Mouse (Mus musculus): ENCODE data around the gene Gcnt2.
"Not testable (repeated sequence)": the region's sequence is repeated elsewhere in the genome, so short reads cannot be mapped to it uniquely, and the experiment has no call there.

The Gcnt2 gene

DNA sequence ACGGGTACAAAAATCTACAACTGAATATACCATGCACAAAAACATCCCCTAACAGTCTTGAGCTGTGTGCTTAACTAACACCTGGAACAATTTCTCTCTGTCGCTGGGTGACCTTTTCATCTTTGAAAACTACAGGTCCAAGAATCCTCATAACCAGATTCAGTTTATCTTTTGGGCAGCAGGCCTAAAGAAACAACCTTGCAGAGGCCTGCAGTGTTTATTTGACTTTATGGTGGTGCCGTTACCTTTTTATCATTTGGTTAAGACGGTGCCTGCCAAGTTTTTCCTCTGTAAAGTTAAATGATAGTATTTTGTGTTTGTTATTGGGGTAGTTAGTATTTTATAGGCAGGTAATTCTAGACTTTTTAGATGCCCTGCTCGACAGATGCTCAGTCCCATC is 15.9 kb downstream of the Gcnt2 start:
- DNase-seq: no peak

DNA sequence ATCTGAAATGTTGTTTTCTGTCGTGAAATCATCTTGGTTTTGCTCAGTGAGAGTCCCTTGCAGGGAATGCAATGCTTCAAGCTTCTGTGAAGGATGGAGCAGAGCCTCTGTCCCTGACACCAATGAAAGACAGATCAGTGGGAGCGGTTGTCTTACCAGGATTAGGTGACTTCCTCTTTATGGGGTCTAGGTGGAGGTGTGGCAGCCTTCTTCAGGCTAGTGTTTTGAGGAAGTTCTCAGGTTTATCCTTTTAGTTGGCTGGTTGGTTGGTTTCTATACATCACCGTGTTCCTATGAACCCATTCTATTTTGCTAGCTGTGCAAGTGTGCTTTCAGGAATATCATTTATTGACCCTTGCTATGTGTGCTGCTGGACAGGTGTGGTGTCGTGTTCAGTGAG is 18.0 kb downstream of the Gcnt2 start:
- DNase-seq: no peak

DNA sequence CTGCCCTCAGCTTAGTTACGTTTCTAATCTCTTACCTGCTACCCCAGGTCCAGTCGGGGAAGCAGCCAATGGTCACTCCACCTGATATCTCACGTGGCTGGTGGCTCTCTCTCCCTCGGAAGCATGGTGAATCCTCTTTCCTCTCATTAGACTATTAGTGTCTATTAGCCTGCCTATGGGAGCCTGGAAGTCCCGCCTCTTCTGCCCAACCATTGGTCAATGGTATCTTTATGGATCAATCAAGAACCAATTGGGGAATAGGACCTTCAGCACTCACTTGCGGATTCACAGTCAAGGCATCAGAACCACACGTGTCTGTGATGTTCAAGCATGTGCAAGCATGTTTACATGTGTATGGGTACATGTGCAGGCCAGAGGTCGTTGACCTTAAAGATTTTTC is 21.0 kb downstream of the Gcnt2 start:
- DNase-seq: no peak

DNA sequence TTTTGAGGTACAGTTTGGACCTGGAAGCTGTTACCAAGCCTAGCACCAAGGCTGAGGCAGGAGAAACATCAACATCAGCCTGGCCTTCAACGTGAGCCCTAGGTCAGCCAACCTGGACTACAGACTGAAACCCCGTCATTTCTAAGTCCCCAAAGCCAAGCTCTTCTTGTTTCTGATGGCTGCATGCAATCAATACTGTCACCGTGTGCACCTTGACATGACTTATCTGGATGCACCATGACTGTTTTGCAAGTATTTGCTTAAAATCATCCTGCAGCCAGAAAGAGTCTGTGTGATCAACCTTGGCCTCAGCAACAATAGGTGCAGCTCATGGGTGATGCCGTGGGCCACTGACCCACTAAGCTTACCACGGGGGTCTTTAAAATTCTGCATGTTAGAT is 23.1 kb downstream of the Gcnt2 start:
- DNase-seq: no peak

DNA sequence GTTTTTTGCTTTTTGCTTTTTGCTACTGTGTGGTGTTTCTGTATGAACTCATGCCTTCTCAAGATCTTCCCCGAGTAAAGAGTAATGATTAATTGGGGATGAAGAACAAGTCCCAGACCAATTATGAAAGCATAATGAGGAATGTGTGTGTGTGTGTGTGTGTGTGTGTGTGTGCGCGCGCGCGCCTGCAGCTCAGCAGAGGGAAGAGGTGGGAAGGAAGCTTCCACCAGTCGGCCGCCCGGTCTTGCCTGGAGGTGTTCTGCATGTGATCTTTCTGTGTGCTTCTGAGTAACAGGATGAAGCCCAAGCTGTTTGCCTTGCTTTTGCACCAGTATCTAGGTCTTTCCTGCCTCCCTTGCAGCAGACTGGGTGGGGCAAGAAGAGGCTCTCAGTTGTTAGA is 24.3 kb downstream of the Gcnt2 start:
- no peak for DNase-seq

DNA sequence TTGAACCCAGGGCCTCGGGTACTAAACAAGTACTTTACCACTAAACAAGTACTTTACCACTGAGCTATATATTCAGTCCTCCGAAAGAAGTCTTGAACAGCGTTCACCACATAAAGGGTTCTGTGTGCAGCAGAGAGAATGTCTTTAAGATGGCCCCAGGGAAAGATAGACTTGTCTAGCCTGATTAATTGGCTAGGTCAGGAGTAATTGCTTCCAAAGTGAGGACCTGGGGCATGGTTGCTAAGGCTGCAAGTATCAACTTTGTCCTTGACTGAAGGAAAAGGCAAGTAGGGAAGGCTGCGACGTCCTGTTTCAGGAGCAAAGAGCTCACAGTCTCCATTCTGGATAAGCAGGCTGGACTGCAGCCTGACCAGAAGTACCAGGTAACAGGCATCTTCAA is 25.3 kb downstream of the Gcnt2 start:
- DNase-seq: no peak

DNA sequence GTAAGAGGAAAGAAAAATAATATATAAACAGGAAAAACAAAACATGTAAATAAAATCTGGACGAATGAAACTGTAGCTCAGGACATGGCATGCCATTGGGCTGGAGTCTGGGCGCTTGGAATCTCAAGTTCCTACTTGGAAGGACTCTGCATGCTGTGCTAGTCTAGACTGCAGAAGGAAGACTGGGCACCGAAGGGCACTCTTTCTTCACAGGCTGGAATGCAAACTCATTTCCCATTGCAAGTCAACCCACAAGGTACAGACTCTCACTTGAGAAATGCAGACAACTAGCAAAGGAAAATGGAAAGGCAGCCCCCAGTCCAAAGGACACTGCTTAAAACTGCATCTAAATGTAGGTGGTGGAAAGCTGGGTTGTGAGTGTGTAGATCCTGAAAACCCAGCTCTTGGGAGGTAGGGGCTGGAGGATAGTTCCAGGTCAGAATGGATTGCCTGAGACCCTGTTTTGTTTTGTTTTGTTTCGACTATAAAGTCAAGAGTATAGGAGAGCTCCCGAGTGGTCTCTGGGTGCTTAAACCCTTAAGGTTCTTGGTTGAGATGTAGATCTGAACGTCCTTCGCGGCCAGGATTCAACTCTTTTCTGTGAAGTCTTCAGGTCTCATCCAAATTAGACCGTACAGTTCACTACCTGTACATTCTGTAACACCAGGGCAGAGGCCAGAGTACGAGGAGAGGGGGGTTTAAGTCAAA is 26.5 kb downstream of the Gcnt2 start:
- DNase-seq: no peak

DNA sequence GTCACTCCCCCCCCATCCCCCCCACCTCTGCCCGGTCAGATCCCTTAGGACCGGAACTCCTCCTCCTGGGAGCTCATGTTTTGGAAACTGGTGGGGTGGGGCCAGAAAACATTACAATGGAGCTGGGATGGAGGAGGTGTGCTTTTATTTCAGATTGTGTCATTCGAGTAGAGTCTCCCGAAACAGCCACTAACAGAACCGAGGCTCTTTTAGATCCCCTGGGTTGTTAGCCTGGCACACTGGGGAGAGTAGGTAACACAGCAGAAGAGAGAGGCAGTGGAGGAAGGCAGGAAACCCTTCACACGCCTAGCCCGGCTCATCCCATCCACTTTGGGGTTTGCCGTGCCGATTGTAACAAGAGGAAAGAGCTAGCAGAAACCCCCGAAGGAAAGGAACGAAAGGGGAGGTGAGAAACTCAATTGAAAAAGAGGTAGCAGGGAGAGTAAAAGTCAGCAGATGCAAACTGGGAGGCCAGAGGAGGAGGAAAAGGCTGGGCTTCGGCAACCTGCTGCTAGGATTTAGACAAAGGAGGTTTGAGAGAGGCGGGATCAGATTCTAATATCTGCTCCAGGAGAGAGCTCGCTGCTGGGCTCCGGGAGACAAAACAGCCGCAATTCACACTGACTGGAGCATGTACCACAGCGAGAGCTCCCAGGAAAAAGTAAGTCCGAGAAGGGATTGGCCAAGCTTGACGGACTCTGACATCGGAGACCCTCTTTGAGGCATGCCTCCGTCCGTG is 27.3 kb downstream of the Gcnt2 start:
- no peak for DNase-seq

DNA sequence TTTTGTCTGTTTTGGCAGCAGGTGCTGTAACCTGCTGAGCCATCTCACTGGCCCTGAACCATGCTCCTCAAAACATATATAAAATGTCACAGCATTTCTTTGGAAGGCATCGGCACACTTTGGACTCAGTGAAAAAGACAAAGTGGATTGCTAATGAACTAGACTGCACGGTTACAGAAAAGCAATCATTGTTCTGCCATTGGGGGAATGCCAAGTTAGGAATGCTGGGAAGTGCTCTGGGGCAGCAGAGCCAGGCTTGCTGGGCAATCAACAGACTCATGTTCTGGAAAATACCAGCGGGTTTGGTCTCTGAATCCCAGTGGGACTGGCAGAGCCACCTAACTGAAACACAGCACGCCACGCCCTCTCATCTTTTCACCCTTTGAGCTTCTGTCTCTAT is 31.0 kb downstream of the Gcnt2 start:
- no peak for DNase-seq

DNA sequence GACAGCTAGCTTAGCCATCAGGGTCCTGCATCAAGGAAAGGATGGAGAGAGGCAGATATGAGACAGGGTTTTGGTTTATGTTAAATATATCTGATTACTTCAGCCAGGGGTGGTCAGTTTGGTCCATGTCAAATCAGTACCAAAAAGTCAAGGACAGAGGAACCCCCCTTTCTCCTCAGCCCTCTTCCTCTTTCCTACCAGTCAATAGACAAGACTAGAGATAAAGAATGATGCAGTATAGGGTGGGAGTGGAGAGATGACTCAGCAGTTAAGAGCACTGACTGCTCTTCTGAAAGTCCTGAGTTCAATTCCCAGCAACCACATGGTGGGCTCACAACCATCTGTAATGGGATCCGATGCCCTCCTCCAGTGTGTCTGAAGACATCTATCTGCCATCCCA is 31.8 kb downstream of the Gcnt2 start:
- DNase-seq: not testable (repeated sequence)

DNA sequence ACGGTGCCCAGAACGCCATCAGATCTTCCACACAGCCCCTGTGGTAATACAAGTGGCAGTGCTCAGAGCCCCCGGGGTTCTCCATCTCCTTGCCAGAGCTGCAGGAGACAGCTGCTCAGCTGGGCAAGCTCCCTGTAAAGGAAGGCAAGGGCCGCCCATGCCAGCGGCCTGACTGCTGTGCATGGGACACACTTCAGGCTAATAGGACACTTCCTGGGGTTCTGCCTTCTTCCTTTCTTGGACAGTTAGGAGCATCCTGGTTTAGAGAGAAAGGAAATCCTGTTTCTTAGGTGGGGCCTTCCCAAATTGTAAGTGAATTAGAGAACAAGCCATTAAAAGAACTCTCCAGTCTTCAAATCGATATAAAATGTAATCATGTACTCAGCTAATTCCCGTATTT is 32.5 kb downstream of the Gcnt2 start:
- DNase-seq: no peak

DNA sequence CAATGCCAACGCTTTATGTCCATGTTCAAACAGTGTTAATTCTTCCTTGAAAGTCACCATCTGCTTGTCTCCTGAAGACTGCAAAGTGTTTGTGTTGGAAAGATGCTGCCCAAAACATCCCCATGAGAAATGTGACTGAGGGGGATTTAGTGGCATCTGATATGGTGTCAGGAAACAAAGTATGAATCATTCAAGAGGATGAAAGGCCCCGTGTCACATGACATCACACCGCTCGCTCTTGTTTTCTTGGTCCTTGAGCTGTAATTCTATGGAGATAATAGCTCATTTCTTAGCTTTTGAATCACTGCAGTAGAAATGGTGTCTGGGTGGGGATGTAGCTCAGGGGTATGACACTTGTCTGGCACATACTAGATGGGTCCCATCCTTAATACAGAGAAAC is 33.0 kb downstream of the Gcnt2 start:
- DNase-seq: no peak

DNA sequence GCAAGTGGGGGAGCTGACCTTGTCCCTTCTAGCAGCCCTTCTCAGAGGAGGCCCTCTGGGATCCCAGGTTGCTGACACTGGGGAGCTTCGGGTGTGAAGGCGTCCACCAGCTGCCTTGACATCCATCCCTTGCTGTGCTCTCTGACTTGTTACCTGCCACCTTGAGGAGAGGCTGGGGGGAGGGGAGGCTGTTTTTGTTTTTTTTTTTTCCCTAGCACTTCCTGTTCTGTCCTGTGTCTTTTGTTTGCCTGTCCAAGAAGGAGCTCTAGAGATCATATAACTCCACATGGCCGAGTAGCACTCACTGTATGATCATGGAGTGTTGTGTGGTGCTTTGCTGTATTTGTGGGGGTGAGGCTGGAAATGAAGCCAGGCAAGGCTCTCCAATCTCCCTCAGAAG is 34.0 kb downstream of the Gcnt2 start:
- DNase-seq: no peak

DNA sequence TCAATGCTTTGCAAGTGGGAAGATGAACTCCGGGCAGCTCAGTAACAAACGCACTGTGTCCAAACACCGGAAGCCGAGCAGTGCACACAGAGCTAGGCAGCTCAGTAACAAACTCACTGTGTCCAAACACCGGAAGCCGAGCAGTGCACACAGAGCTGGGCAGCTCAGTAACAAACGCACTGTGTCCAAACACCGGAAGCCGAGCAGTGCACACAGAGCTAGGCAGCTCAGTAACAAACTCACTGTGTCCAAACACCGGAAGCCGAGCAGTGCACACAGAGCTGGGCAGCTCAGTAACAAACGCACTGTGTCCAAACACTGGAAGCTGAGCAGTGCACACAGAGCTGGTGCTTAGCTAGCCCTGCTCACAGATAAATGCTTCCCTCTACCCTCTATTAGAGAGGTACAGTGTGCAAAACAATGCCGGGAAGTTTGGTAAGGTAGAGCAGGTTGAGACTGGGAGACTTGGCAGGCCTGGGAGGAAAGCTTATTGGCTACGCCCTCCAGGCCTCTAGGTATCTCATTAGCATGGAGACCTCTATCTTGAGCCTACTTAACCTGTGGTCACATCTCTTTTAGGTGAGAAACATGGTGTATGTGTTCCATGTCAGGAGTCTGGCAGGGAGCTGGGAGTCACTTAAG is 38.6 kb downstream of the Gcnt2 start:
- not testable (repeated sequence) for DNase-seq

DNA sequence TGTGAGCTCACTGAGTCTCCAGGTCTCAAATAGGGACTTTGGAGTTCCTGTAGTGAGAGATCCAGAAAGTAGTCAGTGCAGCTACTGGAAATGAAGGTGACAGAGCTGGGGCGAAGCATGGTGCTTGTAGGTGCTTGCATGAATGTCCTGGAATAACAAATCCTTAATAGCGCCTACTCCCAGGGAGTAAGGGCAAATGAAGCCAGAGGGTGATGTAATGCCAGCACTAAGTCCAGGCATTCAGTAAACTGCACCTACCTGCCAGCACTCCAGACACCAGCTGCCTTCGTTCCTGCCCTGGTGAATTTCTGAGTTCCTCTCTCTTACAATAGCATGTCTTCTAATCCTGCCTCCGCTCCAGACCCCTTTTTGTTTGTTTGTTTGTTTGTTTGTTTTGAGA is 39.1 kb downstream of the Gcnt2 start:
- DNase-seq: no peak

DNA sequence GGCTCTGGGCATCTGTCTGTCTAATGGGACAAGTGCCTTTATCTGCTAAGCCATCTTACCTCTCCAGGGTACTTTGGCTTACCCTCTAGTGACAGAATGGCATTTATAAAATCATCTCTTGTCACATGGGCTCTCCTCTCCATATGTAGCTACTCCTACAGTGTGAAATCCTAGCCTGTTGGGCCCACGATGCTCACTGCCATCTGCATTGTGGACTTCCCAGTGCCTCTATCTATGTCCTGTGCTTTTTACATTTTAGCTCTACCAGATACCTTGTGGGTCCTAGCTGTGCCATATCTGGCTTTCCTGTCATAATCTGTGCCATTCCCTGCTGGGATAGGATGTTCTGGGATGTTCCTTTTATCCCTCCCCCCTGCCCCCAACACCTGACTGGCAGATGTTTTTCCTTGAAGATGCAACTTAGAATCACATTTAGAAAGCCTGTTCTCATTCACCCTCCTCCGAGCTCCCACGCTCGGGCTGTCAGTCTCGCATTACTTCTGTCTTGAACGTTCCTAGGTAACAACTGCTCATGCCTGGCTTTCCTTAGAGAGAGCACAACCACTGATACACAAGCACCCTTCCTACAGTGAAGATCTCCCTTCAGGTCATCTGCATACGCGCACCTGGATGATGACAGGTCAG is 39.9 kb downstream of the Gcnt2 start:
- no peak for DNase-seq

DNA sequence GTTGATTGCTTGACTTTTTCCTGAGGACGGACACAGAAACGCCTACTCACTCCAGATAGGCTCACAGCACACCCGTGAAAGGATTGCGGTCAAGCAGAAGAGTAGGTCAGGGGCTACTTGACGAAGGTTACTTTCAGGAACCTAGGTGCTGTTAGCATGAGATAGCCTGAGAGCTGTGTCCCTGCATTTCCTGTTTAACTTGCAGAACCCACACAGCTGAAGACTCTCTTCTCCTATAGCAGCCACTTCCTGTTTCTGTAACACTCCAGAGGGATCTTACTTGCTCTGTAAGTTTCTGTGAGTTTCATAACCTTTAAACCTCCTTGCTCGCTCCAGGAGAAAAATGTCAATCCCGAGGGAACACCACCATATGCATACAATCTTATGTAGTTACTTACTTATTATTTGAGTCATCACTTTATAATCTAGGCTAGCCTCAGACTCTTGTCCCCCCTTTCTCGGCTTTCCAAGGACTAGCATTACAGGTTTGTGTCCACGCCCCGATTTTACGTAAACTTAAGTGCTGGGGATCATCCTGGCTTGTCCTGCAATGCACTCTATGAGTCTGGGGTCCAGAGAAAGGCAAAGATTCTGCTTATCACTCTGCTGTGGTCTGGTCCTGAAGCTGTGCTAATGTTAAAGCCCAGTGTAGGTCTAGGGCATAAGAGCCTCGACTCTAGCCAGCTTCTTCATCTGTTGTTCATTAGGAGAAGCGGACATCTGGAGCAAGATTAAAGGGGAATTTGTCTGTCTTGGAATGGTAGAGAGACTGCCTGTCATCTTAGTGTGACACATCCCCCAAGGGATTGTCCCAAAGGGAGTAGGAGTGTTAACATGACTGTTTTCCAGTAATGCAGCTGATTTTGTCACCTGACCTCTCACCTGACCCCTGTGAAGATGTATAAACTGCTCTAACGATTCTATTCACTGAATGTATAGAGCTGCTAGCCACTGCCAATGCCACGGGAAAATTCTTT is 40.7 kb downstream of the Gcnt2 start:
- DNase-seq: no peak

DNA sequence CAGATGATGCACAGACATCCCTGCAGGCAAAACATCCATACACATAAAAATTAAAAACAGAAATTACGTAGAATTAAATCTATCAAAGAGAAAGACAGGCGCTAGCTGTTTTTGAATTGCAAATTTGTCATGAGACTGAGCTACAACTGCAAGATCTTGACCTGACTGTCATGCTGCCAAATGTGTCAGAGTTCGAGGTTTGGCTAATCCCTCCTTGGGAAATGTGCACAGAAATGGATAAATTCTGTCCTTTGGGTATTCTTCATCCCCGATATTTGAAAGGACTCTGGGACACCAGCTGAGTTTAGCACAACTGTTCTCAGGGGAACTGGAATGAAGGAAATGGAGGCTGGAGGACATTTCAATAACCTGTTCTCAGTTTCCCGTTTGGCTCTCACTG is 41.7 kb downstream of the Gcnt2 start:
- DNase-seq: no peak

DNA sequence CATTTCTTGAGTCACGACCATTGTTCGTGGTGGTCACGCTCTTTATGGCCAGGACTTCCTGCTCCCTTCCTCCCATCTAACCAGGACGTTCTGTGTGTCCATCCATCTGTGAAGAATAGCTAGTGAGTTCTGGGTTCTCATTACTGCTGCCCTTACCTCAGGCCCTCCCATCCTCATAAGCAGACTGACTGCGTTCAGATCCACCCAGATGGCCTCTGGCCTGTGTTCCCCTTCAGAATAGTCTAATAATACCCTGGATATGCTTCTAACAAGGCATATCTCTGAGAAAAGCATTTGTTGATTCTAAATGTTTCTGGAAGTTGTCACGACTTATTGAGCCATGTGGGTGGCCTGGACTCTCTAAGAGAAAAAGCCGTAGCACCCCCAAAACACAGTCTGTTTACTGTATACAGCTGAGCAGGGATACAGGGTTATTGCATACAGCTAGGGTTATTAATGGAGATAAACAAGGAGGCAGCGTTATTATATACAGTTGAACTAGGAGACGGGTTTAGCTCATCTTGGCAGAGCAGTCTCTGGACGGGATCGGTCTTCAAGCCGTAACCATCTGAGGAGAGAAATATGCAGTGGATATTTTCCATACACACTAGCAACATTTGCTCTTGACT is 42.4 kb downstream of the Gcnt2 start:
- DNase-seq: no peak

DNA sequence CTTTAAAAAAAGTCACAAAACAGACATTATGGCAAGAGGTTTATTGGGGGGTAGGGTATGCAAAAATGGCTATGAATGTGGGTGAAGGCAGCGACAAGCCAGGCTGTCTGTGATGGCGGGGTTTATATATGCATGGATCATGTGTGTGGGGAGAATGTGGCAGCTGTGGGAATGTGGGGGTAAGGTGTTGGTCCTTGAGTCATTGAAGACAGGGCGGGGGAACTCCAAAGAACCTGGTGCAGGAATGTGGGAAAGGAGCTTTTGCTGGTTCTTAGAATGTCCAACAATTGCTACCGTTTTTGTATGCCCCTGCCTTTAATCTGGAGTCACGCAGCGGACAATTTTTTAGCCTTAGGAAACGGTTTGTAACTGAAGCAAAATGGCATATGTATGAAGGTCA is 44.5 kb downstream of the Gcnt2 start:
- DNase-seq: no peak

DNA sequence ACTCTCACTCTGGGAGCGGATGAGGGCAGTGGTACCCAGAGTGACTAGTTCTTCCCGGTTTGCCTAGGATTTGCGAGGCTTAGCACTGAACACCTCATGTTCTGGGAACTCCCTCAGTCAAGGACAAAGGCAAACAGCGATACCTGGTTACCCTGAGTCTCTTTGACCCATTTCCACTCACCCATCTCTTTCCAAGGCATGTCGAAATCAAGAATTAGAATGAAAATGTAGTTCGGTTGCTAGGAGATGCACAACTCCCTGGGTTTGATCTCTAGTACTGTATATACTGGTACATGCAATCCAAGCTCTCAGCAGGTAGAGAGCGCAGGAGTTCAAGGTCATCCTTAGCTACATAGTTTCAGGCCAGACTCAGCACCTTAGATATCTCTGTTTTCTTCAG is 47.0 kb downstream of the Gcnt2 start:
- no peak for DNase-seq

DNA sequence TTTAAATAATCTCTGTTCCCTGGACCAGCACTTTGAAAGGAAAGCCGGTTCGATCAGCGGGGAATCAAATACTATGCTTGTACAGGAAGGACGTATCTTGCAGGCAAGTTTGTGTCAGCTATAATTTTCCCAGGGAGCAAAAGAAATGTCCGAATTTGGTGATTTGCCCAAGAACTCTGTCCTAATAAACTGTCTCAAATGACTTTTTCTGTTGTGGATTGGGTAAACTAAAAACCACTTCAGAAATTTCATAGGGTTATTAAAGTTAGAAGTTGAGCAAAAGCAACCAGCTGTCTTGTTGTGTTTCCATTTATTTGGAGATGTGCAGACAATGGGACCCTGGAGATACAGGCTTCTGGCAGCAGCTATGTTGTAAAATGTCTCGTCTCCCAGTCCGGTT is 47.7 kb downstream of the Gcnt2 start:
- DNase-seq: no peak

All from spleen, adult 18-20 months (tissue).